Mouse (Mus musculus) adrenal gland, adult 10 weeks (tissue): ENCODE results near the gene Gm8677. TPM values are rescaled to one million over a fixed set of nuclear protein-coding genes. Genes with fewer than 3 reads are reported as not detected.

Experiments
- polyA plus RNA-seq: library from polyadenylated mRNA; stranded (reverse); fragments of 350-450 nt; fragmentation: Illumina TruSeq; extraction: RNeasy Lipid Tissue Mini Kit (QIAGEN cat#74804); gene quantifications from one replicate; pipeline ENCODE4 v1.2.3, GENCODE M21; 2014; ENCODE audit warnings: low read depth, low replicate concordance

Gm8677 gene
- not detected for polyA plus RNA-seq

DNA sequence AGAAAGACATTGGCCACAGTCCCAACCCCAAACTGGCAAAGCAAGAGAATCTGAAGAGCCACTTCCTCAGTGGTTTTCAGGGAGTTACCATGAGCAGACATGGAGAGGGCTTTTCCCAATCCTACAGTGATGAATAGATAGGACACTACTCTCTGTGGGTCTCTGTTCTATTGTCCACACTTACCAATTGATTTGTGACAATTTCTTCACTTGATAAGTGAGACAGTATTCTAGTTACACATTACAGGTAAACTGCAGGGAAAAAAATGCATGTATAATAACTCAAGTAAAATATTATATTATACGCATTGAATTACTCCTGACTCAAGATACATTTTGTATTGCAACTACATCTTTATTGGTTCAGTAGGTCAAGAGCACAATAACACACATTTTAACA is at the start of gene Gm8677:
Gene Gm8677 (minus strand): TSS at position 101 of the 400 bp plus-strand sequence.

GRCm38 (mm10) chr7:22565243-22565642 is 30.6 kb upstream of the Gm8677 start, which contains the start of gene Gm4201:
Gene Gm4201, minus strand, starts transcription at chr7:22565343.

DNA sequence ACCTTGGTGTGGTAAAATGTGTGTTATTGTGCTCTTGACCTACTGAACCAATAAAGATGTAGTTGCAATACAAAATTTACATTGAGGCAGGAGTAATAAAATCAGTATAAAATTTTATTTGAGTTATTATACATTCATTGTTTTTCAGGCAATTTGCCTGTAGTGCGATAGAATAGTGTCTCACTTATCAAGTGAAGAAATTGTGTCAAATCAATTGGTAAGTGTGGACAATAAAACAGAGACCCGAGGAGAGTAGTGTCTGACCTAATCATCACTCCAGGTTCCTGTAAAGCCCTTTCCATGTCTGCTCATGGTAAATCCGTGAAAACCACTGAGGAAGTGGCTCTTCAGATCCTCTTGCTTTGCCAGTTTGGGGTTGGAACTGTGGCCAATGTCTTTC is 12.0 kb downstream of the Gm8677 start, which contains the start of gene Vmn1r152:
Gene Vmn1r152 (plus strand): TSS at position 301 of the 400 bp plus-strand sequence.

GRCm38 (mm10) chr7:22499578-22499977 is 35.1 kb downstream of the Gm8677 start, which contains the start of gene Vmn1r151:
Gene Vmn1r151, minus strand, starts transcription at chr7:22499678.

Other genes starting within 250 kb of the Gm8677 start
- gene Gm4187, start 205.2 kb downstream of the Gm8677 start, polyA plus RNA-seq: not detected
- not detected for gene Gm8660, start 163.8 kb downstream of the Gm8677 start, polyA plus RNA-seq
- gene Vmn1r148, start 121.3 kb downstream of the Gm8677 start, polyA plus RNA-seq: not detected
- not detected for gene Vmn1r149, start 96.7 kb downstream of the Gm8677 start, polyA plus RNA-seq
- gene Gm10665, start 70.8 kb downstream of the Gm8677 start, polyA plus RNA-seq: not detected
- gene Vmn1r151, start 35.2 kb downstream of the Gm8677 start, polyA plus RNA-seq: not detected
- gene Vmn1r152, start 11.9 kb downstream of the Gm8677 start, polyA plus RNA-seq: not detected
- not detected for gene Gm4201, start 30.5 kb upstream of the Gm8677 start, polyA plus RNA-seq
- not detected for gene Gm4565, start 53.2 kb upstream of the Gm8677 start, polyA plus RNA-seq
- gene Vmn1r155, start 123.1 kb upstream of the Gm8677 start, polyA plus RNA-seq: not detected
- not detected for gene Gm8693, start 157.4 kb upstream of the Gm8677 start, polyA plus RNA-seq
- gene Gm4567, start 184.8 kb upstream of the Gm8677 start, polyA plus RNA-seq: not detected
- gene Vmn1r157, start 226.8 kb upstream of the Gm8677 start, polyA plus RNA-seq: not detected